Mouse (Mus musculus): ENCODE results near the gene Il20ra. TPM values are rescaled to one million over a fixed set of nuclear protein-coding genes. Genes with fewer than 3 reads are reported as not detected.

The Il20ra gene
- 0.35 TPM for total RNA-seq (2023)

DNA sequence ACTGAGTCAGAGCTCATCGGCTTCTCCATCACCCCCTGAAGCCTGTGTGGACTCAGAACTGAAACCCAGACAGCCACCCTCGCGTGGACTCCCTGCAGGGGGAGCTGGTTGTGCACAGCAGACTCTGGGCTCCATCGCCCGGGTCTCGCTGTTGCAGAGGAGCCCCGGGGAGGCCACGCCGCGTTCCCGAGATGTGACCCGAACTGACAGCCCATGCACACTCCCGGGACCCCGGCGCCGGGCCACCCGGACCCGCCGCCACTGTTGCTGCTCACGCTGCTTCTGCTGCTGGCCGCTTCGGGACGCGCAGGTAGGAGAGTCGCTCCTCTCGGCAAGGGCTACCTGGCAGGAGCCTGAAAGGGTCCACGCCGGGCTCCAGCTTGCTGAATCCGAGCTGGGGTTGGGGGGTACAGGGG lies at the start of gene Il20ra:
TSS of gene Il20ra (plus strand) at position 150 of the 416 bp plus-strand sequence.

Other genes starting within 250 kb of the Il20ra start
- gene Ifngr1, start 120.6 kb upstream of the Il20ra start, total RNA-seq (2023) = 439 TPM
- 0.74 TPM for gene Il22ra2, start 90.6 kb upstream of the Il20ra start, total RNA-seq (2023)
- gene Slc35d3, start 138.9 kb downstream of the Il20ra start, total RNA-seq (2023) = 0.35 TPM
- gene Pex7, start 195.1 kb downstream of the Il20ra start, total RNA-seq (2023) = 13.3 TPM
- 69.1 TPM for gene Map3k5, start 221.9 kb downstream of the Il20ra start, total RNA-seq (2023)